Mouse (Mus musculus) G1E (cell line): ENCODE data around the gene Oas1g.

Experiments used
- CTCF ChIP-seq: IDR thresholded peaks from 2 replicates; pipeline ENCODE4 v1.5.1; 2012; ENCODE audit warnings: low read depth, low read length, inconsistent platforms, mixed read lengths
- POLR2AphosphoS5 ChIP-seq: IDR thresholded peaks from 2 replicates; pipeline ENCODE4 v1.6.1; 2012; ENCODE audit warnings: low read depth, low read length, inconsistent platforms; ENCODE audit not compliant: insufficient replicate concordance

DNA sequence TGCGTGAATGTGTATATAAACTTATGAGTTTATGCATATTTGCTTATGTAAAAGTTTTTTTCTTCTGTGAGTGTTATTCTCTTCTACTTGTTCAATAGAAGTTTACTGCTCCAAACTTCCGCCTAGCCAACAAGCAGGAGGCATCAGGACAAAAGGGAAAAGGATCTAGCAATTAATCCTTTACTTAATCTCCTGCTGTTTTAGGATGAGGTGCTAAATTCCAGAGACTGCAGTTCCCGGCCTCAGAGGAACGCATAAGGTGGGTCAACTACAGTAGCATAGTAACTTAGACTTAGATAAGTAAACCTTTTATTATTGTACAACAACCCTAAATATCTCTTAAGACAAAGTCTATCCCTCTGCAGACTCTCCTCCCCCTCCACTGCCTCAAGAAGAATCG lies 46.6 kb upstream of the Oas1g start:
- TF ChIP-seq CTCF, result no peak
- TF ChIP-seq POLR2AphosphoS5, result no peak
